Mouse (Mus musculus) ovary, adult 10 weeks (tissue): ENCODE data around the gene Cand1. TPM values are rescaled to one million over a fixed set of nuclear protein-coding genes. Genes with fewer than 3 reads are reported as not detected.

ENCODE experiments used
- polyA plus RNA-seq: library from polyadenylated mRNA; stranded (reverse); fragments of 350-450 nt; fragmentation: Illumina TruSeq; extraction: RNeasy Lipid Tissue Mini Kit (QIAGEN cat#74804); gene quantifications from one replicate; pipeline ENCODE4 v1.2.3, GENCODE M21; 2014

The Cand1 gene
- 97.7 TPM for polyA plus RNA-seq

GRCm38 (mm10) chr10:119239969-119240721 is at the start of gene Cand1:
TSS of gene Cand1 (minus strand) at chr10:119240055.

Other genes starting within 250 kb of the Cand1 start
- 1.00 TPM for gene Grip1, start 213.8 kb upstream of the Cand1 start, polyA plus RNA-seq